ENCODE assay signal across 31 mouse cellular contexts in genomic region chr1:30938392-30938791, GRCm38 (mm10). TPM values are rescaled to one million over a fixed set of nuclear protein-coding genes. Genes with fewer than 3 reads are reported as not detected.
DNase-seq lines count a peak whose midpoint lies in the region; ATAC-seq lines count a peak whose summit lies in the region.
"Had no signal": no experiment of that assay in that cellular context is flagged by ENCODE, and none has a peak within 500 bp of the region (broad histone marks: within the 10 kb centered on the region; RNA-seq: fewer than 3 reads in every experiment).

No protein-coding gene starts in this region.

- H3K36me3 ChIP-seq in midbrain, embryonic 11.5 days (ENCODE audit: control insufficient read depth, insufficient read depth, low read length): no peaks in the 10 kb centered on the region; the same call in 1 of the 2 replicates
- H3K36me3 ChIP-seq in midbrain, embryonic 10.5 days: peaks cover 14% of the 10 kb centered on the region
- peaks cover 2% of the 10 kb centered on the region for H3K36me3 ChIP-seq in neural tube, embryonic 14.5 days (ENCODE audit: control insufficient read depth, insufficient read depth, low read length)

- ATAC-seq in midbrain, embryonic 11.5 days (ENCODE audit: low FRiP score): peak; percentile 44; the same call in 1 of the 2 replicates
- peak; percentile 31; the same call in 1 of the 2 replicates for ATAC-seq in neural tube, embryonic 14.5 days (ENCODE audit: low read depth)
- ATAC-seq: CD4-positive, CD25-positive, alpha-beta regulatory T cell, adult 4 months; forebrain, embryonic 14.5 days; hindbrain, embryonic 16.5 days; inflammation-experienced regulatory T-cells, adult 6 months had no signal

- no peak overlapping the region for H3K9ac ChIP-seq in midbrain, embryonic 11.5 days (ENCODE audit: low read length)
- no peak overlapping the region for H3K9ac ChIP-seq in neural tube, embryonic 14.5 days (replicated peaks; ENCODE audit: low read depth, low read length)
- H3K9ac ChIP-seq: embryonic facial prominence, embryonic 12.5 days; embryonic facial prominence, embryonic 15.5 days; heart, embryonic 13.5 days; hindbrain, embryonic 13.5 days had no signal

- no peak overlapping the region for H3K27ac ChIP-seq in midbrain, embryonic 11.5 days (ENCODE audit: low read depth, low read length)
- no peak overlapping the region for H3K27ac ChIP-seq in midbrain, embryonic 10.5 days (replicated peaks)
- H3K27ac ChIP-seq in neural tube, embryonic 14.5 days (ENCODE audit: low read depth, low read length): no peak overlapping the region
- H3K27ac ChIP-seq: embryonic facial prominence, embryonic 12.5 days; embryonic facial prominence, embryonic 15.5 days; heart, adult 2 months; heart, embryonic 10.5 days; heart, embryonic 13.5 days; hindbrain, embryonic 13.5 days had no signal

- 74% methylated on average over 7 of the region's 7 CpGs for WGBS in midbrain, embryonic 11.5 days
- 82% methylated on average over 7 of the region's 7 CpGs for WGBS in midbrain, embryonic 10.5 days
- 95% methylated on average over 6 of the region's 7 CpGs for WGBS in neural tube, embryonic 14.5 days

- H3K4me1 ChIP-seq in midbrain, embryonic 11.5 days (ENCODE audit: control insufficient read depth, insufficient read depth, low read length): no peaks in the 10 kb centered on the region
- H3K4me1 ChIP-seq in midbrain, embryonic 10.5 days: no peaks in the 10 kb centered on the region
- no peaks in the 10 kb centered on the region for H3K4me1 ChIP-seq in neural tube, embryonic 14.5 days (ENCODE audit: control insufficient read depth, insufficient read depth, low read length)
- H3K4me1 ChIP-seq: embryonic facial prominence, embryonic 12.5 days; embryonic facial prominence, embryonic 15.5 days; hindbrain, embryonic 13.5 days had no signal

- no peaks in the 10 kb centered on the region for H3K27me3 ChIP-seq in midbrain, embryonic 11.5 days (ENCODE audit: control insufficient read depth, insufficient read depth, low read length)
- H3K27me3 ChIP-seq in midbrain, embryonic 10.5 days (ENCODE audit: low read depth, poor library complexity, severe bottlenecking): no peaks in the 10 kb centered on the region
- no peaks in the 10 kb centered on the region for H3K27me3 ChIP-seq in neural tube, embryonic 14.5 days (ENCODE audit: control insufficient read depth, insufficient read depth, low read length)
- H3K27me3 ChIP-seq: embryonic facial prominence, embryonic 12.5 days; embryonic facial prominence, embryonic 15.5 days; heart, embryonic 13.5 days; hindbrain, embryonic 13.5 days had no signal

- no peaks in the 10 kb centered on the region for H3K9me3 ChIP-seq in midbrain, embryonic 11.5 days (ENCODE audit: control insufficient read depth, low read length)
- H3K9me3 ChIP-seq in midbrain, embryonic 10.5 days (replicated peaks): no peaks in the 10 kb centered on the region
- H3K9me3 ChIP-seq in neural tube, embryonic 14.5 days (ENCODE audit: control insufficient read depth, low read length): no peaks in the 10 kb centered on the region
- H3K9me3 ChIP-seq: embryonic facial prominence, embryonic 12.5 days; embryonic facial prominence, embryonic 15.5 days; heart, embryonic 10.5 days; heart, embryonic 13.5 days; hindbrain, embryonic 13.5 days had no signal

- no peak overlapping the region for H3K4me2 ChIP-seq in midbrain, embryonic 11.5 days
- no peak overlapping the region for H3K4me2 ChIP-seq in neural tube, embryonic 14.5 days (ENCODE audit: low read depth, low read length)
- H3K4me2 ChIP-seq: embryonic facial prominence, embryonic 12.5 days; embryonic facial prominence, embryonic 15.5 days; heart, embryonic 13.5 days; hindbrain, embryonic 13.5 days had no signal

- intact Hi-C loops in heart, postnatal 36 days (cut with DNase I): no loop called here

- DNase-seq in heart, adult 11 months: peak; percentile 57
- DNase-seq in heart, postnatal 36 days: no peak
- DNase-seq in midbrain, embryonic 11.5 days (ENCODE audit: low spot score, missing footprints): no peak
- DNase-seq in midbrain, embryonic 10.5 days (ENCODE audit: low spot score): no peak
- DNase-seq in neural tube, embryonic 10.5 days (ENCODE audit: extremely low spot score, low spot score): no peak
- DNase-seq: adrenal gland, adult 2 months; adrenal gland, postnatal 14 days; cerebellum, adult 11 months; cerebellum, adult 2 months; cerebellum, adult 9-11 months; cerebellum, postnatal 25 days; gastrocnemius, postnatal 25 days; heart, adult 2 months; heart, postnatal 14 days had no signal

- H3K4me3 ChIP-seq in midbrain, embryonic 11.5 days (ENCODE audit: low read depth, low read length): no peak overlapping the region
- no peak overlapping the region for H3K4me3 ChIP-seq in midbrain, embryonic 10.5 days
- no peak overlapping the region for H3K4me3 ChIP-seq in neural tube, embryonic 14.5 days (ENCODE audit: low read depth, low read length)
- H3K4me3 ChIP-seq: embryonic facial prominence, embryonic 12.5 days; embryonic facial prominence, embryonic 15.5 days; heart, adult 2 months; heart, embryonic 10.5 days; heart, embryonic 13.5 days; hindbrain, embryonic 13.5 days had no signal

RNA-seq across cellular contexts. Expression of gene AC153137.1, which starts 39.4 kb away (rescaled TPM):
- not detected for total RNA-seq in heart, postnatal 36 days (2021)
- polyA plus RNA-seq in midbrain, embryonic 11.5 days (2014; fragmentation: Nextera tagmentation; extraction: Ambion mirVana): not detected in 2 replicates
- not detected in 2 replicates for polyA plus RNA-seq in midbrain, embryonic 10.5 days (2016; fragmentation: Nextera tagmentation; extraction: Ambion mirVana)
- polyA plus RNA-seq in neural tube, embryonic 14.5 days (2014; fragmentation: Nextera tagmentation; extraction: Ambion mirVana): not detected in 2 replicates
- total RNA-seq: adrenal gland, adult 2 months; adrenal gland, postnatal 14 days; adrenal gland, postnatal 4 days; common myeloid progenitor, adult 5-6 weeks; gastrocnemius, adult 8-10 months; gastrocnemius, postnatal 25 days; heart, adult 2 months; heart, postnatal 14 days; hematopoietic stem cell, adult 5-6 weeks; MEL had no signal
- polyA plus RNA-seq: adrenal gland, adult 2 months; CD4-positive, CD25-positive, alpha-beta regulatory T cell, adult 4 months; cerebellum, adult 2 months; embryonic facial prominence, embryonic 12.5 days; embryonic facial prominence, embryonic 15.5 days; forebrain, embryonic 14.5 days; gonadal fat pad, adult 2 months; heart, adult 2 months; heart, embryonic 10.5 days; heart, embryonic 13.5 days; heart, embryonic 16.5 days; hindbrain, embryonic 13.5 days; hindbrain, embryonic 16.5 days; inflammation-experienced regulatory T-cells, adult 6 months had no signal
